Mouse (Mus musculus) retina, postnatal 1 day (tissue): ENCODE measurements at regions not wholly inside any gene's neighbourhood (a gene's known extent, or its start where the extent isn't known, plus 50 kb on each side); places are given as distances from the start of the nearest gene placed in this dataset.

Experiments used
- DNase-seq: peaks from one replicate; pipeline ENCODE4 v3.0.0-alpha.2; 2012

DNA sequence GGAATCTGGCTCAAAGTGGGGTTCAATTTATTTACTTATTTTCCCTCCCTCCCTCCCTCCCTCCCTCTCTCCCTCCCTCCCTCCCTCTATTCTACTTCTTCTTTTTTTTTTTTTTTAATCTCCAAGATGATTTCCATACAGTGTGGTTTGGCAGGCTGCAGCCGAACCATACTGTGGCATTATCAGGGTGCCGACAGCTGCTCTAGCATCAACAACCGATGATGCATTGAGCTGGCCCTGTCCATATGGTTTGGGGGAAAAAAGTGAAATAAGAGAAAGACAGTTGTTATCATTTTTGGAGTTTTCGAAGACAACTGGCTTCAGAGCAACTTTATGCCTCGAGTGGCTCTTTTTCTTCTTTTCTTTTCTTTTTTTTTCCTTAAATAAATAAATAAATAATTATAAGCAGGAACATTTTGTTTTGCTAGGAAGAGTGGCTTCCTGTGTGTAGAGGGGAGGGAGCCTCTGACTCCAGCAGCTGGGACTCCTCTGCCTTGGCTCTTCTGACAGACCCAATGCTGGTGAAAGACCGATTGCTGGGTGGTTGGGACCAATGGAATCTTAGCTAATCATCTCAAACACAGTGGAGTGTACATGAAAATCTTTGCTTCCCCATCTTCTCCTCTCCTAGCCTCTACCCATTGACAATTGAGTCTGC, 190.1 kb upstream of the Maf start:
- DNase-seq: no peak

DNA sequence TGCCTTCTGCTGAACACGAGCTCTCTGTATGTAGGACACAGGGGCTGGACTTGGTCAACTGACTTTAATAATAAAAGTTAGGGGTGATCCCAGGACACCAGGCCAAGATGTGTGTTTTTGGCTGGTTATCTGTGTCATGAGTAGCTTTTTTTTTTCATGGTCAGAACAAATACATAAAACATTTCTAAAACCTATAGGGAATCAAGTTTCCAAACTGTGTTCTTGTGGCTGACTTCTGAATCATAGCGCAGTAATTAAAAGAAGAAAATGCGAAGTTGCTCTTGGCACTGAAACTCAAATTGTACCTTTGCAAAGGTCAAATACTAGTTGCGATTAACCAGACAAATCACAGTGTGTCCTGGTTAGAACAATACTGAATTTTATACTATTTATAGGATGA, 189.5 kb upstream of the Maf start:
- DNase-seq: no peak

DNA sequence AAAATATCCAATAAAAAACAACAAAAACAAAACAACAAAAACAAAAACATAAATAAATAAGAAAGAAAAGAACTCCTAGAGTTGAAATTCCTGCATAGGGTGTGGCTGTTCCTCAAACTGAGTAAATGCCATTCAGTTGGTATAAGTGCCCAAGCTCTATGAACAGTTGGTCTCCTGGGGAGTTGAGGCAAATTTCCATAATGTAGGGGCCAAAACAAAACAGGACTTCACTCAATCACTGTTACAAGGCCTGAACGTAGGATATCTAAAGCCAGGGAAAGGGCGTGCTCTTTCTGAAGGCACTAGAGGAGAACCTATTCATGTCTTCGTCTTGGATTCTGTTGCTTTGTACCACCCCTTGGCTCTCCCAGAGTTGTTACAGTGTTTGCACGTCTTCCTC, 188.5 kb upstream of the Maf start:
- no peak for DNase-seq

DNA sequence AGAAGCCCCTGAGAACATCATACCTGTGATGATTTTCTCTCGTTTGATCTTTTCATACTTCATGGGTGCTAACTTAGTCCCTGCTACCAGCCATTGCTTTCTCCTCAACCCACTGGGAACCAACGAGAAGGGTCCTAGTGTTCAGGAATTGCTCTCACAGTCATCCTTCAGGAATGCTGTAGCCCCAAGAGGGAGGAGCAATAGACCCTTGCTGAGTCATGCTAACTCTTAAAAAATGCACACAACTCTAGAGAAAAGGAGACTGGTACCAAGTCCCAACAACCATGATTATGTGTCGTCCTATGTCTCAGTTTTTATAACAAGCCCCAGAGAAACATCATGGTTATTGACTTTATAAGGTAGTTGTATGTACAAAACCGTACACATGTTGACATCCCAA, 180.7 kb upstream of the Maf start:
- DNase-seq: no peak

- no peak for DNase-seq
Measured at GRCm38 (mm10) chr8:115885121-115885743, 177.6 kb upstream of the Maf start.

DNA sequence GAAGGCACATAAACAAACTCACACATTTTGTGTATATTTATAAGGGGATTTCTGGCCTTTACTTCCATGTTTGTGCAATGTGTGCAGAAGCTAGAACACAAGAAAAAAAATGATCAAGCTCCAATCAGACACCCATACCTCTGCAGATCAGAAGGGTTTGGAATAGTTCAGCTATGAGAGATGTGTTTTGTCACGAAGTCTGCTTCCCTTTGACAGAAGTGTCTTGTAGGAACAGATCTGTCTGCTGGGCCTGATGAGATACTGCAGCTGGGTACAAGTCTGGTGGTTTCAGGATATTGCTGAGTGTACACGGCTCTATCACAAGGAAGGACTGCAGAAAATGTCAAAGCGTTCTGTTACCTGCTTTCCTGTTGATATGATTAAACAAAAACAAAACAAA, 176.2 kb upstream of the Maf start:
- DNase-seq: no peak

DNA sequence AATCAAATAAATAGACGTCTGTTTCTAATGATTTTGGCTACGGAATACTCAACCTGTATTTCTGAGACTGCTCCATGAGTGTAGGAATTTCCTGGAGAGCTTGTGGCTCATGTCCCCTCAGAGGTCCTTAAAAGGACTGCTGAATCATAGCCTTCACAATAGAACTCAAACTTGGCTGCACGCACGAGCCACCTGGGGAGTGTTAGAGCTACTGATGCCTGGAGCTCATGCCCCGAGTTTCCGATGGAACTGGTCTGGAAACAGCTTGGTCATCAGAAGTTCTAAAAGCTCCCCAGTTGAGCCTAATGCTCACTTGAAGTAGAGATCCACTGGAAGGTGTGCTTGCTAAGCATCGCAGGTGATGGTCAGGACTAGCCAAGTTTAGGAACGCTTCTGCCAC, 174.3 kb upstream of the Maf start:
- no peak for DNase-seq

DNA sequence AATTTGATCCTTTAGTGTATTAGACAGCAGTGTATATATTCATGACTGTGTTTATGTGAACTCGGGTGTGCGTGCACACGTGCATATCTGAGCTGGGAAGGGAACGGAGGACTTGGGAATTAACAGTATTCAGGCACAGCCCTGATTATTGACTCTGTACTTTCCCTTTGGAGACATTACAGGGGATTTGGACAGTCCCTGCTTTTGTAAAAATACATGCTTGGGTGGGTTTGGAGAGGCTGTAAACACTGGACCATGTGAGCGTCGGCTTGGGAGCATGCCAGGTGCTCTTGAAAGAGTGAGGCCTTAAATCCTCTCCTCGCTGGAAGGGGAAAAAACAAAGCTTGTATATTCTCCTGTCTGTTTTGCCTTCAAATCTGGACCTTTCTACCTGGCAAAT, 167.2 kb upstream of the Maf start:
- DNase-seq: peak; percentile 47

GRCm38 (mm10) chr8:115871381-115871780, 163.8 kb upstream of the Maf start:
- no peak for DNase-seq

GRCm38 (mm10) chr8:115861381-115861780, 153.8 kb upstream of the Maf start:
- DNase-seq: no peak

DNA sequence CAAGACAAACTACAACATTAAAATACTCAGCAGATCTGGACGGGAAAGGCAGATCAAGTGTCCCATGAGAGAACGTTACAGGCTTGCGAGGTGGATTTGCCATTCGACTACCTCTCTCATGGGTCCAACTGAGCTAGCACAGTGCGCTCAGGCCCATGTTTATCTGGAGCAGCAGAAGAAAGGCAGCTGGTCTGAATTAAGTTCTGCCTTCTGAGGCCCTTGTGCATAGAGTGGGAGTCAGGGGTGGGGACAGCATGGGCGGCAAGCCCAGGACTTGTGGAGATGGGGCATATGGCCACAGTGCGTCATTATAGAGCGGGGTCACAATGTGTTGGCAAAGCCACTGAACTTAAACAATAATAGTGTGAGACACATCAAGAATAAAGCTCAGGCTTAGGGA, 151.8 kb upstream of the Maf start:
- no peak for DNase-seq

DNA sequence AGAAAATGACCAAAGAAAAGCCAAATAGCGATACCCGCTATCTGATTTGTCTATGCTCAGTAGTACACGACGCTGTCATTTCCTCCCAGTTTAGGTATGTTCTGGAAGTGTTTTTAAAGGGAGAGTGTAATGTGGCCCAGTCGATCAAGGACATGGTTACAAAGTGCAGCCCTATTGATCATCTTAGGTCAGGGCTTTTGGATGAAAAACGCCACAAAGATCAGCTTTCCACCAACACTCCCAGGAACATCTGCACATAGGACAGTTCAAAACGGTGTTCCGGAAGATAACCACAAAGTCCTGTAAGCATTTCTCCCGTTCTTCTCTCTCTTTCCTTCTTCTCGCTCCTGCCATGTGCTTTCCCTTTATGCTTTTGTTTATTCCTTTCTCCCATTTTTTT, 149.2 kb upstream of the Maf start:
- no peak for DNase-seq

GRCm38 (mm10) chr8:115855934-115856629, 148.5 kb upstream of the Maf start:
- DNase-seq: no peak

DNA sequence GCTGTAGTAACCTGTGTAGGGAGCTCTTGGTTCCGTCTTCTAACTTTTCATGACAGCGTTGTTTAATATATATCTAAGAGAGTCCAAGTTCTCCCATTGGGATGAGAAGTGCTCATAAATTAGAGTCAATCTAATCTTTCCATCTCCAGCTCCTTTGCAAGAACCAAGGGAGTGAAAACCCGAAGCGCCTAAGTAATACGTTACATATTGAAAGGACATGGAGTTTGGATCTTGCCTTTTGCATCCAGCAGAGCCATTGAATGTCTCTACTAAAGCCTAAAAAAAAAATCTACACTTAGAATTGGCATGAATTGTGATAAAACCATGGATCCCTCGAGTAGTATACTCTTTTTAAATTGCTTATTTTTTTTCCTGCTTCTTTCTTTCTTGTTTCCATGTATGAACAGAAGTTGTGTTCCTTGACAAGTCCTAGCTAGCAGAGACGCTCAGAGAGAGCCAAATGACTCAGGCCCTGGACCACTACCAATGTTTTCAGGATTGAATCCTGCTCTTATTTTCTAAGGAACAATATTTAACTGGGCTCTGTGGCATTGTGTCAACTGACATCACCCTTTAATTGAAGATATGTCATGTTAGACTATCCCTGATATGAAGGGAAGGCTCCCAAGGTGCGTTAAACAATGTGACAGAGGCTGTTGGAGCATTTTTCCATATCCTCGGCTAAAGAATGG, 146.8 kb upstream of the Maf start:
- no peak for DNase-seq

GRCm38 (mm10) chr8:115850552-115850951, 143.0 kb upstream of the Maf start:
- DNase-seq: peak; percentile 10

DNA sequence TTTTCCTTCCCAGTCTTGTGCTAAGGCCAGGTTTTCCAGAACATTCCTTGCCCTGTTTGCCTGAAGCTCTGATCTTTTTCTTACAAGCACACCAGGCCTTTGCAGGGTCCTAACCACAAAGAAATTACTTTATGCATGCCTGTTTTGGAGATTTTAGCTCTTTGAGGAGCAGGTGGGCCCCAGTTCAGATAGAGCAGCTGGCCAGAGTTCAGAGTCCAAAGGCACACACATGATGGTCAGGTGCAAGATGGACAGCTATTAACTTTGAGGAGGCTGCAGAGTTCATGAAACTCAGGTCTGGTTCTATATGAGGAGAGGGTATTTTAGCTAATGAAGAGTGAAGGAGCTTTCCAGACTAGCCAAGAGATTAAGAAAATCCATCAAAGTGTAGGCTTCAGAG, 125.8 kb upstream of the Maf start:
- no peak for DNase-seq

- no peak for DNase-seq
Measured at GRCm38 (mm10) chr8:115831675-115832074, 124.1 kb upstream of the Maf start.

DNA sequence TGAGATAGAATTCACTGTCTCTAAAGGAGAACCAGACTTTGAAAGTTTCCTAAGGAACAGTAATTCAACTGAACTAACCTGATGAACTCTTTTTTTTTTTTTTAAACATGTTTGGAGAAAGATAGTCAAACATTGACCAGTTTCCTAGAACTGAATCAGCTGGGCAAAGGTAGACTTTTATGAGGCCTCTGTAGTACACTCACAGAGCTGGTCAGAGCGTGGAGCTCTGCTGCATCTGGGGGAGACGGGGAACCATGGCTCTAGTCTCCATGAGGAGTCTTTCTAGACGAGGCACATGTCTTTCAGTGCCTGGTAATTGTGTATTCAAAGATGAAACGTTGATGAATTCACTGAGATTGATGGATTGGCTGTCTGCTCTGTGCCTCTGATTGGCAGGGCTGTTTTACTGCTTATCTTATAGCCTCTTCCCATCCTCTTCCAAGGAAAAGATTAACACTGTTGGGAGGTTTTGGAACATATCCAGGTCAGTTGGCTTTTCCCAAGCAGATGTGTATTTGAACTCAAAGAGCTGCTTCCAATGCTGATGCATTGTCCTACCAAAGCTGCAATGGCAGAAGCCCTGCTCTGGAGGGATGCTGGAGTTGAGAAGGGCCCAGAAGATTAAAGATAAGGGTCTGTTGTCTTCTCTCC, 122.5 kb upstream of the Maf start:
- DNase-seq: no peak

DNA sequence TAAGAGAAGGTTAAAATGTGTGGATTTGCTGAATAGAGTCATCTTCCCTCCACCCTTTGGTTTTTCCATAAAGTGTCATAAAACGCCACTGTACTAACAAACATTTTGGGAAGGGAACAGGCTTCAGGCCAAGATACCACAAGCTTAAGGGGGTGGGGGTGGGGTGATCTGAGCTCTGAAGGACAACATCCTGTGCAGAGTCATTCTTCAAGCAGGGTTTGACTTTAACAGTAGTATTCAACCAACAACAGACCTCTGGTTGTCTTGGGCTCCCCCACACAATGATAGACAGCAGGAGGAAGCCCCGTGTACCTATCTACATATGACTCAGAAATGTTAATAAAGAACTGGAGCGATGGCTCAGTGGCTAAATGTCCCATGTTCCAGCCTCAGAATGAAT, 118.9 kb upstream of the Maf start:
- DNase-seq: no peak

DNA sequence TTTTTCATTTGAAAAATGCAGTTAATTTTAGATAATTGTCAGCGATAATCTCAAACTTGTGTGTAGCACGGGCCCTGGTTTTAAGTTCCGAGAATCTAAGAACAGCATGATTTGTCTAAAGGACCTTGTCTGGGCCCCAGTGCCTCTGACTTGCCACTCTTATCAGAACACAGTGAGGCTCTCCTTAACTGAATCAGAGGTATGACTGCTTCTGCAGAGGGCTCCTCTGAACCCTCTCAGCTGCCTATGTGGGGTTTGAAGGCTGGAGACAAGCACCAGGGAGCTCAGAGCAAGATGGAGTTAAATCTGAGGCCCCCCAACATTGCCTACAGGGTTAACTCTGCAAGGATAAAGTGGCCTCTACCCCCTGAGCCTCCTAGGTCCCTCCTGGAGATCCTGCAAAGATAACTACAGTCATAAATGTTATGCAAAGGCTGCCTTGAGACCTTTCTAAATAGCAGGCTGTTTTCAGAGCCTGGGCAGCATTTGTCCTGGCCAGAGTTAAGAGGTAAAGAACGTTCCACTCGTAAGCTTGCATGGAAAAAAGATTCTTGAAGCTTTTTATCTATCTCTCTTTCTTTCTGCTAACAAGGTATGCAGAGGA, 118.4 kb upstream of the Maf start:
- no peak for DNase-seq

DNA sequence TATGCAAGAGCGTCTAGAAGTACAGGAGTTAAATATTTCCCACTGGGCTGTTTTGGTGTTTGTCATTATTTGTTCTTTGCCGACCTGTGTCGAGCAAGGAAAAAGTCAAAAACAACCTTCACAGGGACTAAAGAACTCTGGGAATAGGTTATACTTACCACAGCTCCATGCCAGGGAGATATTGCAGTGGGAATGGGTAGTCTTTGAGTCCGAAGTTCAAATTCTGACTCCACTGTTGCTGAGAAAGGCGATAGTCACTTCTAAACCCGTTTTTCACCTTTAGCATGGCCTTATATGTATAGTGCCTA, 116.8 kb upstream of the Maf start:
- no peak for DNase-seq

DNA sequence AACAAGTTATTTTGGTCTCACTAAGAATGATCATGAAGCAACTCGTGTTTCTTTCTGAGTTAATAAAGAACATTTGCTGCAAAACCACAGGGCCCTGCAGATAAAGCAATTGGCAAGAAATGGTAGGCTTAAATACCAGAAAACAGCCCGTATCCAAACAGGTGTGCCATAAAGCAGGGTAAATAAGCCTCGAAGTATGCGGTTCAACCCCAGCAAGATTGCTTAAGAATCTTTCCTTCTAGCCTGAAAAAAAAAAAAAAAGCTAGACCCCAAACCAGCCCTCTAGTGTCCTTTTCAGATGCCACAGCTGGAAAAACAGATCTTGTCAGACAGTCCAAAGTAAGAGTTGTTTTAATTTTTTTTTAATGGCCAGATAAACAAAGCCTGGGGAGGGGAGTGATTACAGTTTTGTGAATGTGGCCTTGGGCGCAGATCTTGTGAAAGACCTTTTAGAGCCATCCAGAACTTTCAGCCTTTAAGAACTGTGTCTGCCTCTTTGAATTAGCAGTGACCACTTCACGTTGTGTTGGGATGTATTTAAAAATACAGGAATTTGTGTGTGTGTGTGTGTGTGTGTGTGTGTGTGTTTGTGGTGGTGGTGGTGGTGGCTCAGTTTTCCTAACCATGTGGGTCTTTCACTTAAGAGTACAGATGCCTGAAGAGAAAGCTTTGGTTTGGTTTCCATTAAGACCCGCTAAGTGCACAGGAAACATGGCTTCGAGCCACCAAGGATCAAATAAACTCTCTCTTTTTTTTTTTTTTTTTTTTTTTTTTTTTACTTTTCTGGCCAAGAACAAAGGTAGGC, 116.3 kb upstream of the Maf start:
- DNase-seq: no peak
